Mouse (Mus musculus): Measurements from ENCODE around the gene Lsm7.

- TF ChIP-seq GATA1 (IDR thresholded peaks at IDR 0.05; ENCODE audit: low read length) (no peak), TAL1 (IDR thresholded peaks at IDR 0.05; ENCODE audit: low read length) (no peak)
Measured at GRCm38 (mm10) chr10:80804340-80804739, 50.7 kb downstream of the Lsm7 start.

Measured in erythroblast, embryonic 14.5 days (primary cell).